Mouse (Mus musculus) T-helper 1 cell (primary cell): ENCODE data around the gene Adamts8.

Experiments used
- in situ Hi-C: fragments of 300-600 bp; cut with MboI, MseI; formaldehyde crosslinking; loops from one replicate; pipeline ENCODE4 v1.15.1; 2025; ENCODE audit warnings: high pct_unique_total_duplicates

Adamts8 gene

DNA sequence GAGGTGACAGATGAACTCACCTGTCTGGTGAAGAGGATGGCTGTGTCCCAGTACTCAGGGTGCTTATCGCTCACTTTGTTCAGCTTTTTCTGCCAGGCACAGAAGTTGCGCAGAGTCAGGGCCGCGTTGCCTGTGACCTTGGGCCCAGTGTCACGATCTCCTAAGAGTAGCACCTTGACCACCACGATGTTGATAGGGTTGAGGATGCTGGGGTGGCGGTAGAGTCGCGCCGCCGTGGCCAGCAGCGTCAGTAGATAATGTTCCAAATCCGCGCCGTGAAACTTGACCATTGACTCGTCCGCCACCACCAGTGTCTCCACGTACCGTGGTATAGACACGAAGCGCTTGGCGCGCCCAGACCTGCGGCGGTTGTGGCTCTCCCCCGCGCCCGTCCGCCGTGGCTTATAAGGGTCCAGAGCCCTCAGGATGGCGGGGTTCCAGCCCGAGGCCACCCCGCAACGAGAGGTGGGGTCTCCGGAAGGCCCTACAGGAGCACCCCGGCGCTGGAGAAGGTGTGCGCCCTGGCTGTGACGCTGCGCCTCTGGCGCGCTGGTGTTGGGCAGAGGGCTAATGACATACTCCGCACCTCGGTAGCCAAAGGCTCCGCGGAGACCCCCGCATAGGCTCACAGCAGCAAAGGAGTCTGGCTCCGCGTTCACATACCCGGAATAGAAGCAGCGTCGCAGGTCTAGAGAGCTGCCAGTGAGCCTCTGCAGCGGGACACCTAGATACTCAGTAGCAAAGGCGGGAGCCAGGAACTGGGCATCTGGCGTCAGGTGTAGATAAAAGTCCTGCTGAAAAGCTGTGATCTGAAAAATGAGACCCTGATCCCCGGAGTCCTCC, 20.9 kb upstream of the Adamts8 start:
- in situ Hi-C loops = no loop called here

DNA sequence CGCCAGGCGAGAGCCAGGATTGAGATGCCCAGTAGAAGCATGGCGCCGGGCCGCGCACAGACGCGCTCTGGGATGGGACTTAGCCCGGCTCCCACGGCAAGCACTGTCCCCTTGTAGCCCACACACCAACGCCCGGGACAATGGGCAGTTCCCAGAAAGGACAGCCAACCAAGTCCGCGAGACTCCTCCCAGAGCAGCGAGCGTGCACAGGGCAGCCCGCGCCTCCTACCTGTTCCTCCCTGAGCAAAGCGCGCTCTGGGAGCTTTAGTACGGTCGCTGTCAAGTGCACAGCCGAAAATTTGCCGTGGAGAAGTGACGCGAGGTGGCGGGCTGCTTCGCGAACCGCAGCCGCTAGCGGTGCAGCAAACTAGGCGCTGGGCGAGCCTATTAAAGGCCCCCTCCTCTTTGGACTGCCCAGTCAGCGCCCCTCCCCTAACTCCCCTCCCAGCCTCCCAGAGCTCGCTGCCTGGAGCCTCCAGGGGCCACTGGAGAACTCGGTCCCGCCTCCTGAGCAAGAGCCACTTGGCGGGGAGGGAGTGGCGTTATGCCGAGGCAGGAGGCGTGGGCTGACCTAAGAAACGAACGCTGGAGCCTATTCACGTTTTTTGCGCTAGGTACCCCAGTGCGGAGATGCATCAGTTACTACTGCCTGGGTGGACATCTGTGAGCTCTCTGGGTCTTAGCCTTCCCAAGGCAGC, 20.0 kb upstream of the Adamts8 start, which contains the start of gene Adamts15:
Gene Adamts15 (minus strand): TSS at position 256 of the 698 bp plus-strand sequence.
- in situ Hi-C loops = no loop called here

DNA sequence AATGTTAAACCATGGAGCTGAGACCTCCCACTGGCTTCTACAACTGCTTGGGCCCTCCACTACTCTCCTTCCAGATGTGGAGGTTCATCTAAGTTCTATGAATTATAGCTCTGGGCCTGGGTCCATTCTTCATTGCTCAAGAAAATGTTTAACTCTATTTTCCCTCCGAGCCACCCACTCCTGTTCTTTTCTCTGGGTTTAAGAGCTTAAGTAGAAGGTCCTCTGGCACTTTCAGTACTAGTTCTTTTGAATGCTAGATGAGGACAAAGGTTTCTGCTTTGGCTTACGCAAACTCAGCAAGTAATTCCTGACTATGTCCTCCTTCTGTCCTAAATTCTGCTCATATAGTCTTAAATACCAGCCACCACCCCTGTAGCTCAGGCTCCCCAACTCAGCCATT, 13.6 kb upstream of the Adamts8 start:
- in situ Hi-C loops = loop anchor here (25.0 kb wide), 1 partner anchor 1266 kb away; no protein-coding TSS in a partner anchor

DNA sequence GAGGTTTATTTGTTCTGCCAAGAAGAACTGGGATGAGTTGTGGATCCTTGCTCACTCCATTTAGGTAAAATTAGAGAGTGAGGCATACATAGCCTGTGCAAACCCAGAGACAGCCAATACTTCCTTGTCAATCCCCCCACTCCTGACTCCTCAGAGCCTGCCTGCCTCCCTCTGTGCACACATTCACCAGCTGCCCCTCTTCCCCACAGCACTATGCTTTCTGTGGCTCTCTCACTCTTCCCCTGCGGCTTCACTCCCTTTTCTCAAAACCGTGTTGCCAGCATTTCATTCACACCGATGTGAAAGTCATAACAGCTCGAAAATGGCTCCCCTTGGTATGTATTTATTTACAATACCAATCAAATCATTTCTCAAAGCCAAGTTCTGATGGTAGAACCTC, 10.0 kb upstream of the Adamts8 start:
- in situ Hi-C loops = loop anchor here (25.0 kb wide), 1 partner anchor 1270 kb away; no protein-coding TSS in a partner anchor

DNA sequence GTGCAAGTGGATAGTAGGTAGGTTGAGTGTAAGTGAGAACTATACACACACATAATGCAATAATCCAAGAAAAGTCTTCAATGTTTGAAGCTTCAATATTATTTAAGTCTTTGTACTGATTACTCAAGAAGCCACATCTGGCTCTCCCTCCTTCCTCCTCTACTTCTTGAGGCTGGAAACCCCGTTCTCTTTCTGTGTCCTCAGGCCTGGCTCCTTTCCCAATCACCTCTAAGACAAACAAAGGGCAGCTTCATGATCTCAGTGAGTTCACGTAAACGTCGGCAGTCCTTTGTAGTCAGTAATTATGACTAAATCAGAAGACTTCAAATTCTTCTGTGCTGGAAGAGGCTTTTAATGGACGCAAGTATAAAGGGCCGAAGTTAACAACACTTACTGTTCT, 7.5 kb upstream of the Adamts8 start:
- in situ Hi-C loops = loop anchor here (25.0 kb wide), 1 partner anchor 1273 kb away; no protein-coding TSS in a partner anchor

DNA sequence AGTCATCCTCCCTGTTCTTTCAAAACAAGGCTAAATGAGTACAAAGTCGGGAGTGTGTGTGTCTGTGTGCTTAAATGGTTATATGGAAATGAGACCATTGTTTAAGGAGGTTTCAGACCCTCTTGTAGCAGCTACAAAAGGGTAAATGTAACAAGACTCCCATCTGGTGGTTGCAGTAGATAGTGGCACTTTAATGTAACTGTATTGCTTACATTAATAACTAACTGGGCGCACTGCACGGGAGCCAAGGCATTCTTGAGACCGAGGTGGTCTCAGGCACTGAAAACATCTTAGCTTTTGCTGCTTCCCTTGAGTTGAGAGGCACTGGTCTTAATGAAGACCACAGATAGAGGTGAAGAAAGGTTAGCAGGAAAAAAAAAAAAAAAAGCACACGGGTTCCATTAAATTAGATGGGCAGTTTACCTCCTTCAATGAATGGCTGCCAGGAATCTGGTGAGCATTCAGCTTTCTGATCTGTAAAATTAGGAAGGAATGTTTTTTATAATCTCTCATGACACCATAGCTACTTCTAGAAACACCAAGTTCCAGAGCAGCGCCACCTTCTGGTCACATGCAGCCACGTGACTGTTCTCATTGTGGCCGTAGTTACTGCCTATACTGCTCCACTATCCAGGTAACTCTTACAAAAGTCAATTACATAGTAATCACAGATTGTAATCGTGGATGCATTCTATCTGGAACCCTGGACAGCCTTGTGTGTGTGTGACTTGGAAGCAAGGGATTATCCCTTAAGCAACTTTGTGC, 5.5 kb upstream of the Adamts8 start:
- in situ Hi-C loops = loop anchor here (25.0 kb wide), 1 partner anchor 1275 kb away; no protein-coding TSS in a partner anchor

DNA sequence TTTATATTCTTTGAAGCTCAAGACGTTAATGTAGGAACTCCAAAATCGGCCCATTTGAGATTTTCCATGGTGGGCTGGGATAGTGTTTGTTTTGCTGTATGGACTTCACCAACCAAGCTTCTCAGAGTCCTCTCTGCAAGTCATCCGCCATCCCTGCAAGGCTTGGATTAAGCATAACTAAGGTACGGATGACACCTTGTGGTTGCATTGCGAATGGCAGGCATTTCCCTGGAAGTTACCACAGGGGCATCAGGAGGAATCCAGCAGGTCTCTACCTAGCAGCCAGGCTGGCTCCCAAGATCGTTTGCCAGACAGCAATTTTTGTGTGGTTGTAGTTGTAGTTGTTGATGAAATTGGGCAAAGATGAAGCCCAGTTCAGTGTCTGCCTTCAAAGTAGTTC, 2.0 kb upstream of the Adamts8 start:
- in situ Hi-C loops = loop anchor here (5.0 to 25.0 kb wide), 2 partner anchors 458 to 1278 kb away; no protein-coding TSS in a partner anchor

DNA sequence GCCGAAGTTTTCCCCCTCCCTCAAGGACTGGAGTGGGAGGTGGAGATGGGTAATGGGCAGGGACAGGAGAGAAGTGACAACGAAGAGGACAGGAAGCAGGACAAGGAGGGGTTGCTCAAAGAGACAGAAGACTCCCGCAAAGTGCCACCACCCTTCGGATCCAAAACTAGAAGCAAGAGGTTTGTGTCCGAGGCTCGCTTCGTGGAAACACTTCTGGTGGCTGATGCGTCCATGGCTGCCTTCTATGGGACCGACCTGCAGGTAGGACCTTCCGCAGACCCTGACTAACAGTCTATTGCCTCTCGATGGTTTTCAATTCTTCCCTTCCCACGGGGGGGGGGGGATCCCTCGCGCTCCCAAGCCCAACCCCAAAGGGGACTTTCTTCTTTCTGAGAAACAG, 979 bp downstream of the Adamts8 start:
- in situ Hi-C loops = loop anchor here (5.0 to 25.0 kb wide), 2 partner anchors 461 to 1281 kb away; no protein-coding TSS in a partner anchor

DNA sequence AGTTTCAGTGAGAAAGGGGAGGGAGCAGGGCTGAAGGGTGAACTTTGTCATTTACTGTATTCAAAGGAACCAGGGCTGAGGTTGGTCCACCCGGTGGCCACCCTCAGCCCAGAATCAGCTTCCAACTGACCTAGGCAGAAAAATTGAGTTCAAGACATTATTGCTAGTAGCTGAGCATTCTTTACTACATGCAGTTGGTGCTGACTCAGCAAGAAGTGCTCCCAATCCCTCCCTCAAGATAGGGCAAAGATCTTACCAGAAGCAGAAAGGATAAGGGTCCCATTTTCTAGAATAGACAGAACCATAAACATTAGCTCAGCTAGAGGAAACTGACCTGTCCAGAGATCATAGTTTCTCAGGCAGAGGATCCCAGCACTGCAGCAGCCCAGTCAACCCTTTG, 1.9 kb downstream of the Adamts8 start:
- in situ Hi-C loops = loop anchor here (5.0 to 25.0 kb wide), 2 partner anchors 462 to 1282 kb away; no protein-coding TSS in a partner anchor

DNA sequence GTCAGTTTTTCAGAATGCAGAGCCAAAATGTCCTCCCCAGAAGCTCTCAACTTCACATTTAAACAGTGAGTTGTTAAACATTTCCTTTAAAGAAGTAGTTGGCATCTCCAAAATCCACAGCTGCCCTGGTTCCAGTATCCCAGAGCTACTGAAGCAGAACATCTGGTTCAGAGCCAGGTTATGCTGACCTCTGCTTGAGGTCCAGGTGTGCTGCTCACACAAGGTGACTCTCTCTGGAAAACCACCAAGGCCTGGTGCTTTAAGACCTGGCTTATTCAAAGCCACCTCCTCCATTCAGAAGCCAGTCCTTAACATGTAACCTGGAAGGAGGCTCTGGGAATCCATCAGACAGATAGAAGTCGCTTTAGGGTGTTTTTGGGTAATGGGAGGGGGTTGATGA, 2.9 kb downstream of the Adamts8 start:
- in situ Hi-C loops = loop anchor here (25.0 kb wide), 1 partner anchor 1283 kb away; no protein-coding TSS in a partner anchor

DNA sequence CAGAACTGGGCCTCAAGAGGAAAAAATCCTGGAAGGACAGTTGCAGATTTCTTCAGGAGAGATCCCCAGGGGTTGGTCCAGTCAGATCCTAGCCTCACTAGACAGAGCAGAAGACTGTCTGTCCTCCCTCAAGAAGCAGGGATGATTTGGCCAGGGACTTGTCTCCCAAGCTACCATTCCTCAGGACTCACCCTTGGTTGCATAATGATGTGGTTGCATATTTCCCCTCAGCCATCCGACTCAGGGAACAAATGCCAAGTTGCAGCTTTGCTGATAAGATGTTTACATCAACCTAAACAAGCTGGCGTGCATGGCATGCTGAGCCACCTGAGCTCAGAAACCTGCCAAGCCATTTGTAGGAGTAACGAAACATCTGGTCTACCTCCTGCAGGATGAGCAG, 7.1 kb downstream of the Adamts8 start:
- in situ Hi-C loops = loop anchor here (25.0 kb wide), 1 partner anchor 1287 kb away; no protein-coding TSS in a partner anchor

DNA sequence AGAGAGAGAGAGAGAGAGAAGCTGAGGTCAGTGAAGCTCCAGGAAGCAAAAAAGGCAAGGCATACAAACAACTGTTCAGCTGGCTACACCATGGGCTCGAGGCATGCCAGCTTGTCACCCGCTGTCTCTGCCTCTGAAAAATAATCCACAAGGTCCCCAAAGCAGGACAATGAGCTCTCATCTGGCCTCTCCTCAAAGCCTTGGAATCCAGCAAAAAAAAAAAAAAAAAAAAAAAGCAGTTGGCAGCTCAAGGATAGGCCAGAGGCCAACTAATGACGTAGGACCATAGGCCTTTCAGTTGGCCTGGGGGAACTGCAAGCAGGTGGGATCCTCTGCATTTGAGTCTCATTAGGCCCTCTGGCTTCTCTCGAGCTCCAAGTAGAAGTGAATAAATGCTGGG, 7.6 kb downstream of the Adamts8 start:
- in situ Hi-C loops = loop anchor here (5.0 to 25.0 kb wide), 2 partner anchors 137 to 1288 kb away; no protein-coding TSS in a partner anchor

DNA sequence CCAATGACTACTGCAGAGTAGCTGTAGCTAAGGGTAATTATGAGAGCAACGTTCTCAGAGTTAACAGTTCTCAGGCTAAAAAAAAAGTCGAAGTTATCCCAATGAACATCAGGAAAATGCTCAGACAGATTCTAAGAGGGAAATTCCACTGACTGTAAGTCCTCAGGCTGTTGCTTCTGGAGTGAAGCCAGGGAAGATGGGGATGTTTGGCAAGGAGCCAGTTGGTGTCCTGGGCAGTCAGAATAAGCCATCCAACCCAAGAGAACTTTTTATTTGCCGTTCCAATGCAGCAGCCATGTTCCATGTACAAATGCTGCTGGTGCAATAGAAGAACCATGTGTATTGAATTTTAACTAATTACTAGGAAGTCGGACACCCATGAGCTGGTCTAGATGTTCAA, 8.2 kb downstream of the Adamts8 start:
- in situ Hi-C loops = loop anchor here (5.0 kb wide), 1 partner anchor 137 kb away; no protein-coding TSS in a partner anchor

DNA sequence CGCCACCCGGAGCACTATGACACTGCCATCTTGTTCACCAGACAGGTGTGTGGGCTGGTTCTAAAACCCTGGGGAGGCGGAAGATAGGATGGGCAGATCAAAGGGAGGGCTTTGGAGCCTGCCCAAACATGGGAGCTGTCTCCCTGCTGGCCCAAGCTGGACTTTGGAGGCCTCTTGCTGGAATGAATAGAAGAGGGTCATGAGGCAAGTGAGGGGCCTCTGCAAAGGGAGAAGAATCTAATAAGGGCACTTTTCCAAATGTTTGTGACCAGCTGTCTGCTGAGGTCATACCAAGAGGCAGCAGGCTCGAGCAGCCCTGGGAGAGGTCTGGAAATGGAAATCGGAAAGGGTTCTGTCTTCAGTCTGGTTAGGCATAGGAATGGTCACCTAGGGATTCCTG, 9.1 kb downstream of the Adamts8 start:
- in situ Hi-C loops = loop anchor here (5.0 kb wide), 1 partner anchor 136 kb away; no protein-coding TSS in a partner anchor

DNA sequence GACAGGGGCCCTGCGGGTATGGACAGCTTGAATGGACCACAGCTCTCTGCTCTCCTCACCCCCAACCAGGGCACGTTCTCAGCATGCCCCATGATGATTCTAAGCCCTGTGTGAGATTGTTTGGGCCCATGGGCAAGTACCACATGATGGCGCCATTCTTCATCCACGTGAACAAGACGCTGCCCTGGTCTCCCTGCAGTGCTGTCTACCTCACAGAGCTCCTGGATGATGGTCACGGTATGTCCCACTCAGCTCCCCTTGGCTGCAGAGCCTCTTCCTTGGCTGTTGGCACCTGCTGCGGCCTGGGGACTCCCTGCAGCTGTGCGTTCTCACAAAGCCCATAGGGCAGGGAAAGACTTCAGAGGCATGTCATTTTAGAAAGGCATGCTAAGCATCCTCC, 10.9 kb downstream of the Adamts8 start:
- in situ Hi-C loops = loop anchor here (5.0 kb wide), 1 partner anchor 134 kb away; no protein-coding TSS in a partner anchor

DNA sequence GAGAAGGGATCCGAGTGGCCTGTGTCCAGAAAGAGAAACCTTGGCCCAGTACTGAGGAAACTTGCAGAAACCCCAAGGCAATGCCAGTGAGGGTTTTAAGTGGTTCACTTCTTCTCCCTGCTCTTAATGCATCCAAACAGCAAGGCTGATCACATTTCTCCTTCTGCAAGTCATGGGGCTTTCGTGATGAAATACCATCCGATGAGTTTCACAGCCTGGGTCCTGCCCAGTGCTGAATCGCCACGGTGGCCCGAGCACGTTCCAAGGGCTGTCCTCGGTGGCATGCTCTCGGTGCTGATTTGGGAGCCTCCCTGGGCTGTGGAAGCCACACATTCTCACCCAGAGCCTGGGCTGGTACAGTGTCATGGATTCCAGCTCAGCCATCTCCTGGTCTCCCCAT, 12.9 kb downstream of the Adamts8 start:
- in situ Hi-C loops = no loop called here

DNA sequence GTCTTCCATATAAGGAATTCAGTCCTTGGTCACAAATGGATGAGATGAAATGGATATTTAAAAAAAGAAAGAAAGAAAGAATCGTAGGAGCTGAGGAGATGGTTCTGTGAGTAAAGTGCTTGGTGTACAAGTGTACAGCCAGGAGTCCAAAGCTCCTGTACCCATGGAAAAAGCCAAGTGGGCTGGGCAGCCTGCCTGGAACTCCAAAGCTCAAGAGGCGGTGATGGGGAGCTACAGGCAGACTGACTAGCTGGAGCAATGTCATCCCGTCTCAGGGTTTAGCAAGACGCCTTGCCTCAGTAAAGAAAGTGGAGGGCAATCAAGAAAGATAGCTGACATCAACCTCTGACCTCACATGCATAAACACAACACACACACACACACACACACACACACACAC, 21.4 kb downstream of the Adamts8 start:
- in situ Hi-C loops = no loop called here

DNA sequence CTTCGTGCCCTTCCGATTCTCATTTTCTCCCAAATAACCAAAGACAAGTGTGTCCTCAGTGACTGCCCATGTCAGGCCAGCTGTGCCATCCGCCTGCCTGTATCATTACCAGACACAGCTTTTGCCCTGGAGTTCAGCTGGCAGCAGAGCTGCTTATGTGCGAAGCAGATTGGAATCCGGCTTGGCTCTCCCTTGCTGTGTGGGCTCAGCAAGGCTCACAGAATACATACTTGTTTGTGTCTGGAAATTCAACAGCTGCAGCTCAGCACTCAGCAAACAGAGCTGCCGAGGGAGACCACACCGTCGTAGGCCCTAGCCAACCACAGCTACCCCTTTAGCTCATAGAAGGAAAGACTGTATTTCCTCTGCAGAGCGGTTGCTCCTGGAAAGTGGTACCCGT, 22.3 kb downstream of the Adamts8 start:
- in situ Hi-C loops = no loop called here

DNA sequence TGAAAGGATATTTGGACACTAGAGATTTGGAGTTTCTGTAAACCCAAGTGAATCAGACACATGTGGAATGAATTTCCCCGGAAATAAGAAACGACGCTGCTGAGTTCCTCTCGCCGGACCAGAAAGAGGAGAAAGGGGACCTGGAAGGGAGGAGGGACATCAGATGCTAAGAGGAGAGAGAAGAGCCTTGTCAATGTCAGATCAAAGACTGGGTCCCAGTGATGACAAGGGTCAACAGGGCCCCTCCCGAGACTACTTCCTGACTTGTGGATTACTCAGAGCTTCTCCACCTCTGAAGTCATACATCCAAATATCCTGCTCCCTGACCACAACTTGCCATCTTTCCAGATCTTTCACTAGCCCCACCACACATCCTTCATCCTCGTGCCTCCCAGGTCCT, 24.5 kb downstream of the Adamts8 start:
- in situ Hi-C loops = no loop called here

DNA sequence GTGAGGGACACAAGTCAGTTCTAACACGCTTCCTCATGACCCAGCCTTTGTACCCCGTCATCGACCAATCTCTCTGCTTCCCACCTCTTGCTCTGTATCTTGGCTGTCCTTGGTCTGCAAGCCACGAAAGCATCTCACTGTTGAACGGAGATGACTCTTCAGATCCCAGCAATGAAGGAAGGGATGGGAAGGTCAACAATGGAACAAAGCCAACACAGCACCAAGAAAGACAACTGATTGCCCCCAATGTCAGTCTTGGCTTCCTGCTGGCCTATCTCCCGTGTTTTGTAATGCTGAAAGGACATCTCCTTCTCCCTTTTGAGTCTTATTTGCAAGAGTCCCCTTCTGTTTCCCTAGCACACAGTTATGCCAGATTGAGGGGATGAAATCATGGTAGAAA, 25.8 kb downstream of the Adamts8 start:
- in situ Hi-C loops = no loop called here

DNA sequence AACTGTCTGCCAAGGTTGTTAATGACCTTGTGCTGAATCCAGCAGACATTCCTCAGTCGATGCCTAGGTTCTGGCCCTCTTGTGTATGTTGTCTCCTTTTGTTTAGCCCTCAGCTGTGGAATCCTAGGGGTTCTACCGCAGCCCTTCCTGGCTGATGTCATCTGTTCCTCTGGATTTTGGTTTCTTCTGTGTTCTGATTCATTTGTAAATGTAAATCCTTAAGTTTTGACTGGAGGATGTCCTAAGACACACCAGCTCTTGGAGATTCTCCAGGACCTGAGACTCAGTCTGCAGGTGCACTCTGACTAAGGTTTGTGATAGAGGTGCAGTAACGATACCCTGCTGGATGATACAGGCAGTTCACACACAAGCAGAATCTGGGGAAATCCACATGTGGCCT, 27.6 kb downstream of the Adamts8 start:
- in situ Hi-C loops = no loop called here
